Mouse (Mus musculus): ENCODE measurements around the gene Frem1.

DNA sequence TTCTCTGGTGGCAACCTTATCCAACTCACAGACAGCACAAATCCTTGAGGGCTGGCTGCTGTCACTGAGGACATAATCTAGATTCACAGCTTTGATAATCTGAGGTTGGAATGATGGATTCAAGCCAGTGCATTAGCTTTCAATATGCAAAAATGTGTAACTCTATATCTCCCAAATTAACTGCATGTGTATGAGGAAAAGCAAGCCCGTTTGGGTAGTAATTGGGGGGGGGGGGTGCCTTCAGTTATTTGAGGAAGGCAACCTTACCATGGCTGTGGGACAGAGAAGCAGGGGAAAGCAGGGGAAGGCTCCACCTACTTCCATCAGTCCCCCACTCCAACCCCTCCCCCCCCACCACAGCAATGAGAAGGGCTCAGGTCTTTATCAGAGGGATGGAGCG is 5.3 kb downstream of the Frem1 start:
- TF ChIP-seq CTCF (IDR thresholded peaks at IDR 0.05; ENCODE audit: control insufficient read depth, insufficient read depth, low read length) (no peak), POLR2A (IDR thresholded peaks at IDR 0.05; ENCODE audit: borderline replicate concordance, control insufficient read depth, low read depth, low read length) (no peak)

All from bone marrow, adult 2 months (tissue).